Mouse (Mus musculus): Measurements from ENCODE around the gene Rbm10. TPM values are rescaled to one million over a fixed set of nuclear protein-coding genes. Genes with fewer than 3 reads are reported as not detected.

The Rbm10 gene
- polyA plus RNA-seq, 1 experiment, result not detected

DNA sequence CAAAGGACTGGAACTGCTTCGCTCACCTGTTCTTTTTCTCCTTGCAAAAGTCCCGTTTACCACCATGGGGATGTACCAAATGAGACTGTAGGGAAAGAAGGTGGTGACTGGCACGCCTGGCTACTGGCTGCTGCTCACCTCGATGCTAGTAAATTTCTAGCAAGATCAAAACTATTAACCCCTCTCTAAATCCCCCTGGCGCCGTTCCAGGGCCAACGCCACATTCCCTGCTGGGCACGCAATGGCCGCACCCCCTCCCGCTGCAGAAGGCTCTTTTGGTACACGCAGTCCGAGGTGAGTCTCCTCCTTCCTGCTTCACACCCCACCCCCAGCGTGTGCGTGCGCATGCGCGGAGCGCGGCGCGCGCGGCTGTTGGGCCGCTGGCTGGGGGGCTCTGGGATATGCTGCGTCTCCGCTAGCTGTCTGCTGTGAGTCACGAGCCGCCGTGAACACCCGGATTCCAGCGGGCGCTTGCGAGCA lies 70.8 kb downstream of the Rbm10 start:
- Histone ChIP-seq H3K27ac (ENCODE audit: insufficient read depth, low read depth, low read length) (peak overlapping the region; percentile 98), H3K4me1 (ENCODE audit: control insufficient read depth, insufficient read depth, low read length) (no peaks in the 10 kb centered on the region), H3K4me3 (ENCODE audit: insufficient read depth, low read depth, low read length) (peak overlapping the region; percentile 59)
- TF ChIP-seq POLR2A (IDR thresholded peaks at IDR 0.05; ENCODE audit: insufficient read depth, low read depth, low read length) (peak; percentile 67), CTCF (IDR thresholded peaks at IDR 0.05; ENCODE audit: insufficient read depth, low read depth, low read length) (no peak)
- WGBS, result 24% methylated on average over 33 of the region's 33 CpGs

DNA sequence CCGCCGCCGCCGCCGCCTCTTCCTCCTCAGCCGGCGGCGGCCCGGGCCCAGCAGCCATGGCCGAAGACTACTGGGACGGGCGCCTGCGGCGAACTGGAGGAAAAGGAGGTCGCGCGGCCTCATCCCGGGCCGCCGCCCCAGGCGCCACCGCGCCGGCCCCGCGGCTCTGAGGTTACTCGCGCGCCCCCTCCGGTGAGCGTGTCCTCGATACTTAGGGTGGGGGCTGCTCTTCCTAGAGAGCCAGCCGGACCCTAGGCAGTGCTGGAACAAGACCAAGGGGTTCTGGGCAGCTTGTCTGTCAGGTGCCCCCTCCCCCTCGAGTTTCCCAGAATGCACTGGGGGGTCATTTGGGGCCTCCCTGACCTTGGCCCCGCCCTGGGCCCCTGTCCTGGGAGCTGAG lies 71.3 kb downstream of the Rbm10 start:
- H3K4me1 ChIP-seq (ENCODE audit: control insufficient read depth, insufficient read depth, low read length), result no peaks in the 10 kb centered on the region

DNA sequence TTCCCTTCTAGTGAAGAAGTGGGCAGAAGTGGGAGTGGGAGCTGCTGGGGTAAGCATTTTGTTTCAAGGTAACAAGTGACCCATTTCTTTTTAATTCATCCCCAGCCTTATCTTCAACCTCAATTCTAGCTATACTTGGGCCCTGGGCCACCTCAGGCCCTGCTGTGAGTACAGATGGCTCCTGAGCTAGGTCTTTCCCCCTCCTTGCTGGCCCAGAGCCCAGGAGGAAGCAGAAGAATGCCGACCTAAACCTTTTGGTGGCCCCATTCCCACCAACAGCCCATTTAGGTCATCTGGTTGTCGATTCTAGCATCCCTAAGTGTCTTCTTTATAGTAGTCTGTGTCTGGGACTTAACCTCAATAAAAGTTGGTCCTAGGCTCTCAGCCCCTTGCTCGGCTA lies 74.3 kb downstream of the Rbm10 start:
- H3K4me3 ChIP-seq (ENCODE audit: insufficient read depth, low read depth, low read length), result no peak overlapping the region
- no peaks in the 10 kb centered on the region for H3K4me1 ChIP-seq (ENCODE audit: control insufficient read depth, insufficient read depth, low read length)
- WGBS, result 42% methylated on average over 3 of the region's 3 CpGs
- no peak overlapping the region for H3K27ac ChIP-seq (ENCODE audit: insufficient read depth, low read depth, low read length)
- no peak for TF ChIP-seq CTCF (IDR thresholded peaks at IDR 0.05; ENCODE audit: insufficient read depth, low read depth, low read length)
- TF ChIP-seq POLR2A (IDR thresholded peaks at IDR 0.05; ENCODE audit: insufficient read depth, low read depth, low read length), result no peak

More for the DNA sequence above, 71.3 kb downstream of the Rbm10 start:
- Histone ChIP-seq H3K27ac (ENCODE audit: insufficient read depth, low read depth, low read length) (no peak overlapping the region), H3K4me3 (ENCODE audit: insufficient read depth, low read depth, low read length) (peak overlapping the region; percentile 59)
- TF ChIP-seq CTCF (IDR thresholded peaks at IDR 0.05; ENCODE audit: insufficient read depth, low read depth, low read length) (no peak), POLR2A (IDR thresholded peaks at IDR 0.05; ENCODE audit: insufficient read depth, low read depth, low read length) (no peak; the same call in 1 of the 2 replicates)
- WGBS, result 26% methylated on average over 34 of the region's 35 CpGs

DNA sequence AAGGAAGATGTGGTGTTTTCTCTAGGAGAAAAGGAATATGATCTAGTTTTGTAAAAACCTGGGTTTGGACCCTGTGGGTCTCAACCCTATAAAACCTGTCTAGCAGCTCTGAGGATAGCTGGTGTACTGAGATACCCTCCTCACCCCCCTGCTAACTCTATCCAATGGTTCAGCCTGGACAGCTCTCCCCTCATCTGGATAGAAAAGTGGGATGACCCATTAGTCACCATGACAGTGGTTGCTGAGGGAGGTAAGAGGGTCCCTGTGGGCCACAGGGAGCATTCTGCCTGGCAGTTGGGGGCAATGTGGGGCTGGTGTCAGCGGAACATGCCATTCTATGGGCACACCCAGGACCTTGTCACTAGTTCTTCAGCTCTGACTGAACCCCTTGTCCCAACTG lies 75.3 kb downstream of the Rbm10 start:
- WGBS, result 100% methylated on average over 1 of the region's 1 CpGs

DNA sequence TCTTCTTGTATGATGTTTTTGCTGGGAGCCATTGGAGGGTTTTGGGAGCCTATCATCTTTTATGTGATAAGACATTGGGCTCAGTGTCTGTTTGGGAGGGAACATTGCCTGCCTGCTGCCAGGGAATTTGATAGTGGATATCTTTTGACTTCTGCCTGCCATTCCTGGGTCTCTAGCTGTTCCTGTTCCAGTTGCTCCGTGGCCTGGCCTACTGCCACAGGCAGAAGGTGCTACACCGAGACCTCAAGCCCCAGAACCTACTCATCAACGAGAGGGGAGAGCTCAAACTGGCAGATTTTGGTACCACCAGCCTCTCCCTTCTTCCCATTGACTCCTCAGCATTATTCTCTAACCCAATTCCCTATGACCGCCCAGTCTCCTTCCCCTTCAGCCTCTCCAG lies 78.5 kb downstream of the Rbm10 start:
- TF ChIP-seq POLR2A (IDR thresholded peaks at IDR 0.05; ENCODE audit: insufficient read depth, low read depth, low read length) (no peak), CTCF (IDR thresholded peaks at IDR 0.05; ENCODE audit: insufficient read depth, low read depth, low read length) (no peak)
- 97% methylated on average over 4 of the region's 4 CpGs for WGBS
- Histone ChIP-seq H3K4me3 (ENCODE audit: insufficient read depth, low read depth, low read length) (no peak overlapping the region), H3K4me1 (ENCODE audit: control insufficient read depth, insufficient read depth, low read length) (no peaks in the 10 kb centered on the region), H3K27ac (ENCODE audit: insufficient read depth, low read depth, low read length) (no peak overlapping the region)

More for the DNA sequence above, 75.3 kb downstream of the Rbm10 start:
- no peak for TF ChIP-seq CTCF (IDR thresholded peaks at IDR 0.05; ENCODE audit: insufficient read depth, low read depth, low read length)
- no peak for TF ChIP-seq POLR2A (IDR thresholded peaks at IDR 0.05; ENCODE audit: insufficient read depth, low read depth, low read length)
- H3K4me1 ChIP-seq (ENCODE audit: control insufficient read depth, insufficient read depth, low read length), result no peaks in the 10 kb centered on the region
- H3K27ac ChIP-seq (ENCODE audit: insufficient read depth, low read depth, low read length), result no peak overlapping the region
- H3K4me3 ChIP-seq (ENCODE audit: insufficient read depth, low read depth, low read length), result no peak overlapping the region

Other genes with a start within 250 kb of the Rbm10 start
- gene Jade3, start 191.8 kb upstream of the Rbm10 start, polyA plus RNA-seq (2012; ENCODE audit: insufficient read depth, insufficient read length, low replicate concordance, missing spikeins), result not detected in 2 replicates
- not detected in 2 replicates for gene Rgn, start 67.7 kb upstream of the Rbm10 start, polyA plus RNA-seq (2012; ENCODE audit: insufficient read depth, insufficient read length, low replicate concordance, missing spikeins)
- gene Ndufb11, start 116 bp downstream of the Rbm10 start, polyA plus RNA-seq (2012; ENCODE audit: insufficient read depth, insufficient read length, low replicate concordance, missing spikeins), result not detected in 2 replicates
- 422 TPM in 1 of 2 replicates, not detected in the other for gene Uba1, start 40.8 kb downstream of the Rbm10 start, polyA plus RNA-seq (2012; ENCODE audit: insufficient read depth, insufficient read length, low replicate concordance, missing spikeins)
- gene Cdk16, start 70.5 kb downstream of the Rbm10 start, polyA plus RNA-seq (2012; ENCODE audit: insufficient read depth, insufficient read length, low replicate concordance, missing spikeins), result 144 and 846 TPM in 2 replicates
- not detected in 2 replicates for gene Usp11, start 86.4 kb downstream of the Rbm10 start, polyA plus RNA-seq (2012; ENCODE audit: insufficient read depth, insufficient read length, low replicate concordance, missing spikeins)
- not detected in 2 replicates for gene Araf, start 180.3 kb downstream of the Rbm10 start, polyA plus RNA-seq (2012; ENCODE audit: insufficient read depth, insufficient read length, low replicate concordance, missing spikeins)

Data from olfactory bulb, adult 2 months (tissue).